ENCODE assay signal across 9 mouse cellular contexts in the genomic region with DNA sequence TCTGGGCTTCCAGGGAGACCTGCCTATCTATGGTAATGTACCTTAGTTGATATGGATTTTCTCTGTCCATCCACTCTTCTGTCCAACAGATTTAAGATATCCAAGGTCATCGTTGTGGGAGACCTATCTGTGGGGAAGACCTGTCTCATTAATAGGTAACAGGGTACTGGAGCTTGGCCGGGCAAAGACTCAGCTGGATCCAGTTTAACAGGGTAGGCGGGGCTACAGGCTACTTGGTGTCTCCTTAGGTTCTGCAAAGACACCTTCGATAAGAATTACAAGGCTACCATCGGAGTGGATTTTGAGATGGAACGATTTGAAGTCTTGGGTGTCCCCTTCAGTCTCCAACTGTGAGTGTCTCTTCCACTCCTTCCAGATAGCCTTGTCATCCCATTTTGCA. TPM values are rescaled to one million over a fixed set of nuclear protein-coding genes. Genes with fewer than 3 reads are reported as not detected.
DNase-seq lines count a peak whose midpoint lies in the region; ATAC-seq and TF ChIP-seq lines count a peak whose summit lies in the region.
"Had no signal": no experiment of that assay in that cellular context is flagged by ENCODE, and none has a peak within 500 bp of the region (broad histone marks: within the 10 kb centered on the region; RNA-seq: fewer than 3 reads in every experiment).

No protein-coding gene starts in this region.

- peaks cover 28% of the 10 kb centered on the region for H3K36me3 ChIP-seq in lung, embryonic 14.5 days (ENCODE audit: insufficient read depth)
- peaks cover 30% of the 10 kb centered on the region for H3K36me3 ChIP-seq in hindbrain, embryonic 12.5 days
- peaks cover 11% of the 10 kb centered on the region; the same call in 1 of the 2 replicates for H3K36me3 ChIP-seq in limb, embryonic 11.5 days (ENCODE audit: control insufficient read depth, insufficient read depth, low read length)
- peaks cover 18% of the 10 kb centered on the region; the same call in 1 of the 2 replicates for H3K36me3 ChIP-seq in stomach, embryonic 15.5 days

- peak overlapping the region; percentile 100 for H3K27ac ChIP-seq in lung, embryonic 14.5 days (ENCODE audit: low read depth)
- H3K27ac ChIP-seq in hindbrain, embryonic 12.5 days: peak overlapping the region; percentile 96
- H3K27ac ChIP-seq in limb, embryonic 11.5 days (replicated peaks; ENCODE audit: low read depth, low read length): peak overlapping the region; percentile 100
- peak overlapping the region; percentile 98 for H3K27ac ChIP-seq in stomach, embryonic 15.5 days

- H3K9me3 ChIP-seq in lung, embryonic 14.5 days (ENCODE audit: low read depth, low read length): no peaks in the 10 kb centered on the region
- H3K9me3 ChIP-seq in hindbrain, embryonic 12.5 days (replicated peaks): no peaks in the 10 kb centered on the region
- H3K9me3 ChIP-seq in limb, embryonic 11.5 days (ENCODE audit: control insufficient read depth, low read length): no peaks in the 10 kb centered on the region
- no peaks in the 10 kb centered on the region for H3K9me3 ChIP-seq in stomach, embryonic 15.5 days

- no peak for ATAC-seq in lung, embryonic 14.5 days (ENCODE audit: insufficient read depth)
- ATAC-seq in hindbrain, embryonic 12.5 days (ENCODE audit: low FRiP score): no peak
- ATAC-seq in limb, embryonic 11.5 days (ENCODE audit: insufficient number of reproducible peaks, low FRiP score, low TSS enrichment, low read depth): no peak
- ATAC-seq in stomach, embryonic 15.5 days (ENCODE audit: insufficient read depth, low FRiP score, low read depth): no peak

- H3K9ac ChIP-seq in lung, embryonic 14.5 days: peak overlapping the region; percentile 90
- peak overlapping the region; percentile 89; the same call in 1 of the 2 replicates for H3K9ac ChIP-seq in hindbrain, embryonic 12.5 days
- H3K9ac ChIP-seq in limb, embryonic 11.5 days (ENCODE audit: low read length): peak overlapping the region; percentile 93
- no peak overlapping the region for H3K9ac ChIP-seq in stomach, embryonic 15.5 days

- DNase-seq in lung, embryonic 14.5 days: peak; percentile 24
- no peak for DNase-seq in lung, postnatal 10 days
- no peak for DNase-seq in limb, embryonic 11.5 days (ENCODE audit: low spot score)
- no peak for DNase-seq in left cerebral cortex, adult 9 months (ENCODE audit: low spot score in 2 of 2)
- DNase-seq in adrenal gland, postnatal 14 days: no peak
- no peak for DNase-seq in spleen, postnatal 14 days (ENCODE audit: low spot score in 2 of 2)
- DNase-seq: lung, adult 2 months had no signal

- peak overlapping the region; percentile 64 for H3K4me2 ChIP-seq in lung, embryonic 14.5 days
- peak overlapping the region; percentile 65 for H3K4me2 ChIP-seq in hindbrain, embryonic 12.5 days (replicated peaks)
- peak overlapping the region; percentile 60 for H3K4me2 ChIP-seq in limb, embryonic 11.5 days (ENCODE audit: low read depth, severe bottlenecking)
- H3K4me2 ChIP-seq in stomach, embryonic 15.5 days: peak overlapping the region; percentile 75

- peaks cover 11% of the 10 kb centered on the region for H3K4me1 ChIP-seq in lung, embryonic 14.5 days (ENCODE audit: insufficient read depth)
- H3K4me1 ChIP-seq in hindbrain, embryonic 12.5 days: peaks cover 24% of the 10 kb centered on the region
- H3K4me1 ChIP-seq in limb, embryonic 11.5 days (ENCODE audit: control insufficient read depth, insufficient read depth, low read length): peaks cover 13% of the 10 kb centered on the region
- peaks cover 21% of the 10 kb centered on the region for H3K4me1 ChIP-seq in stomach, embryonic 15.5 days

- 42% methylated on average over 6 of the region's 6 CpGs for WGBS in lung, embryonic 14.5 days
- 64% methylated on average over 6 of the region's 6 CpGs for WGBS in hindbrain, embryonic 12.5 days
- WGBS in limb, embryonic 11.5 days: 55% methylated on average over 6 of the region's 6 CpGs
- 53% methylated on average over 6 of the region's 6 CpGs for WGBS in stomach, embryonic 15.5 days

- no peak for TF ChIP-seq CTCF in lung, embryonic 14.5 days (IDR thresholded peaks at IDR 0.05; ENCODE audit: low read depth)

- H3K4me3 ChIP-seq in lung, embryonic 14.5 days (ENCODE audit: low read depth, low read length): peak overlapping the region; percentile 74
- peak overlapping the region; percentile 76; the same call in 1 of the 2 replicates for H3K4me3 ChIP-seq in hindbrain, embryonic 12.5 days
- H3K4me3 ChIP-seq in limb, embryonic 11.5 days (ENCODE audit: low read depth, low read length): peak overlapping the region; percentile 81
- H3K4me3 ChIP-seq in stomach, embryonic 15.5 days (replicated peaks): peak overlapping the region; percentile 75

- no peaks in the 10 kb centered on the region for H3K27me3 ChIP-seq in lung, embryonic 14.5 days (ENCODE audit: insufficient read depth, low read length)
- no peaks in the 10 kb centered on the region for H3K27me3 ChIP-seq in hindbrain, embryonic 12.5 days
- H3K27me3 ChIP-seq in limb, embryonic 11.5 days (ENCODE audit: control insufficient read depth, insufficient read depth, low read length): no peaks in the 10 kb centered on the region
- H3K27me3 ChIP-seq in stomach, embryonic 15.5 days (replicated peaks): no peaks in the 10 kb centered on the region

RNA-seq across cellular contexts. Expression of a gene that starts 1.8 kb away (rescaled TPM):
- polyA plus RNA-seq in lung, embryonic 14.5 days (2014; fragmentation: Nextera tagmentation; extraction: Ambion mirVana): 140 TPM in 2 replicates
- 75.2 and 81.0 TPM in 2 replicates for polyA plus RNA-seq in hindbrain, embryonic 12.5 days (2016; fragmentation: Nextera tagmentation; extraction: Ambion mirVana)
- 142 and 144 TPM in 2 replicates for polyA plus RNA-seq in limb, embryonic 11.5 days (2014; fragmentation: Nextera tagmentation; extraction: Ambion mirVana)
- polyA plus RNA-seq in stomach, embryonic 15.5 days (2015; fragmentation: Nextera tagmentation; extraction: Ambion mirVana): 111 and 120 TPM in 2 replicates
- total RNA-seq in adrenal gland, postnatal 14 days (2021): 89.2 and 92.2 TPM in 2 replicates

RNA-seq across cellular contexts. Expression of a gene that starts 3.2 kb away (rescaled TPM):
- 2.8 TPM in 2 replicates for polyA plus RNA-seq in lung, embryonic 14.5 days (2014; fragmentation: Nextera tagmentation; extraction: Ambion mirVana)
- polyA plus RNA-seq in hindbrain, embryonic 12.5 days (2016; fragmentation: Nextera tagmentation; extraction: Ambion mirVana): 2.8 and 3.0 TPM in 2 replicates
- 0.84 and 1.3 TPM in 2 replicates for polyA plus RNA-seq in limb, embryonic 11.5 days (2014; fragmentation: Nextera tagmentation; extraction: Ambion mirVana)
- polyA plus RNA-seq in stomach, embryonic 15.5 days (2015; fragmentation: Nextera tagmentation; extraction: Ambion mirVana): 2.9 and 3.0 TPM in 2 replicates
- total RNA-seq in adrenal gland, postnatal 14 days (2021): 17.6 and 26.3 TPM in 2 replicates

RNA-seq across cellular contexts. Expression of a gene that starts 6.7 kb away (rescaled TPM):
- 1,638 and 1,710 TPM in 2 replicates for polyA plus RNA-seq in lung, embryonic 14.5 days (2014; fragmentation: Nextera tagmentation; extraction: Ambion mirVana)
- 894 and 983 TPM in 2 replicates for polyA plus RNA-seq in hindbrain, embryonic 12.5 days (2016; fragmentation: Nextera tagmentation; extraction: Ambion mirVana)
- 1,529 and 1,574 TPM in 2 replicates for polyA plus RNA-seq in limb, embryonic 11.5 days (2014; fragmentation: Nextera tagmentation; extraction: Ambion mirVana)
- polyA plus RNA-seq in stomach, embryonic 15.5 days (2015; fragmentation: Nextera tagmentation; extraction: Ambion mirVana): 1,236 and 1,312 TPM in 2 replicates
- 1,759 and 1,890 TPM in 2 replicates for total RNA-seq in adrenal gland, postnatal 14 days (2021)

RNA-seq across cellular contexts. Expression of a gene that starts 13.5 kb away (rescaled TPM):
- polyA plus RNA-seq in lung, embryonic 14.5 days (2014; fragmentation: Nextera tagmentation; extraction: Ambion mirVana): 19.2 and 21.6 TPM in 2 replicates
- 9.4 and 10.2 TPM in 2 replicates for polyA plus RNA-seq in hindbrain, embryonic 12.5 days (2016; fragmentation: Nextera tagmentation; extraction: Ambion mirVana)
- 8.7 and 10.4 TPM in 2 replicates for polyA plus RNA-seq in limb, embryonic 11.5 days (2014; fragmentation: Nextera tagmentation; extraction: Ambion mirVana)
- polyA plus RNA-seq in stomach, embryonic 15.5 days (2015; fragmentation: Nextera tagmentation; extraction: Ambion mirVana): 29.8 and 30.8 TPM in 2 replicates
- 36.4 and 46.4 TPM in 2 replicates for total RNA-seq in adrenal gland, postnatal 14 days (2021)

RNA-seq across cellular contexts. Expression of a gene that starts 13.6 kb away (rescaled TPM):
- 15.3 and 17.2 TPM in 2 replicates for polyA plus RNA-seq in lung, embryonic 14.5 days (2014; fragmentation: Nextera tagmentation; extraction: Ambion mirVana)
- polyA plus RNA-seq in hindbrain, embryonic 12.5 days (2016; fragmentation: Nextera tagmentation; extraction: Ambion mirVana): 10.7 and 12.9 TPM in 2 replicates
- polyA plus RNA-seq in limb, embryonic 11.5 days (2014; fragmentation: Nextera tagmentation; extraction: Ambion mirVana): 15.0 and 15.5 TPM in 2 replicates
- polyA plus RNA-seq in stomach, embryonic 15.5 days (2015; fragmentation: Nextera tagmentation; extraction: Ambion mirVana): 15.4 and 18.2 TPM in 2 replicates
- total RNA-seq in adrenal gland, postnatal 14 days (2021): 8.5 and 9.0 TPM in 2 replicates
